8 mouse cellular contexts compared by ENCODE assay signal in genomic region chr10:80151211-80152034, GRCm38 (mm10). TPM values are rescaled to one million over a fixed set of nuclear protein-coding genes. Genes with fewer than 3 reads are reported as not detected.
A peak's percentile ranks its signal among the peaks of the same experiment; 100 is the strongest.
DNase-seq lines count a peak whose midpoint lies in the region; ATAC-seq and TF ChIP-seq lines count a peak whose summit lies in the region.

No protein-coding gene starts in this region.

- no peaks in the 10 kb centered on the region for H3K9me3 ChIP-seq in intestine, embryonic 16.5 days (ENCODE audit: control insufficient read depth, low read length)
- no peaks in the 10 kb centered on the region for H3K9me3 ChIP-seq in liver, postnatal 0 days (ENCODE audit: low read length)
- H3K9me3 ChIP-seq in neural tube, embryonic 14.5 days (ENCODE audit: control insufficient read depth, low read length), result no peaks in the 10 kb centered on the region

- peak overlapping the region; percentile 99 for H3K27ac ChIP-seq in intestine, embryonic 16.5 days (ENCODE audit: low read length)
- H3K27ac ChIP-seq in liver, postnatal 0 days (ENCODE audit: low read depth), result peak overlapping the region; percentile 92
- peak overlapping the region; percentile 100 for H3K27ac ChIP-seq in neural tube, embryonic 14.5 days (ENCODE audit: low read depth, low read length)

- no peaks in the 10 kb centered on the region for H3K27me3 ChIP-seq in intestine, embryonic 16.5 days (replicated peaks; ENCODE audit: control insufficient read depth, insufficient read depth, low read length)
- no peaks in the 10 kb centered on the region for H3K27me3 ChIP-seq in liver, postnatal 0 days (ENCODE audit: insufficient read depth, low read length)
- no peaks in the 10 kb centered on the region for H3K27me3 ChIP-seq in neural tube, embryonic 14.5 days (ENCODE audit: control insufficient read depth, insufficient read depth, low read length)

- TF ChIP-seq EP300 in liver, postnatal 0 days (IDR thresholded peaks at IDR 0.05; ENCODE audit: low read depth), result no peak; the same call in 1 of the 2 replicates

- WGBS in intestine, embryonic 16.5 days, result under 1% methylated on average over 26 of the region's 26 CpGs
- 8% methylated on average over 25 of the region's 26 CpGs for WGBS in liver, postnatal 0 days (ENCODE audit: insufficient replicate concordance)
- under 1% methylated on average over 25 of the region's 26 CpGs for WGBS in neural tube, embryonic 14.5 days

- peak; percentile 61 for DNase-seq in gastrocnemius, postnatal 10 days
- DNase-seq in gastrocnemius, adult 8-10 months (ENCODE audit: low spot score in 2 of 2), result no peak
- peak; percentile 82 for DNase-seq in brain, adult 2 months (ENCODE audit: low read depth, low spot score)
- DNase-seq in forelimb bud, embryonic 11.5 days (ENCODE audit: low read depth, low spot score), result peak; percentile 59
- peak; percentile 79 for DNase-seq in liver, postnatal 0 days
- peak; percentile 79 for DNase-seq in thymus, postnatal 4 days

- peak overlapping the region; percentile 98 for H3K9ac ChIP-seq in intestine, embryonic 16.5 days (ENCODE audit: low read depth, low read length)
- peak overlapping the region; percentile 70 for H3K9ac ChIP-seq in liver, postnatal 0 days (replicated peaks)
- H3K9ac ChIP-seq in neural tube, embryonic 14.5 days (replicated peaks; ENCODE audit: low read depth, low read length), result peak overlapping the region; percentile 100

- H3K4me1 ChIP-seq in intestine, embryonic 16.5 days (ENCODE audit: control insufficient read depth, insufficient read depth, low read length), result peaks cover 63% of the 10 kb centered on the region
- peaks cover 58% of the 10 kb centered on the region for H3K4me1 ChIP-seq in liver, postnatal 0 days (ENCODE audit: insufficient read depth)
- peaks cover 37% of the 10 kb centered on the region for H3K4me1 ChIP-seq in neural tube, embryonic 14.5 days (ENCODE audit: control insufficient read depth, insufficient read depth, low read length)

- H3K36me3 ChIP-seq in intestine, embryonic 16.5 days (ENCODE audit: control insufficient read depth, insufficient read depth, low read length), result peaks cover 27% of the 10 kb centered on the region
- H3K36me3 ChIP-seq in liver, postnatal 0 days (replicated peaks; ENCODE audit: insufficient read depth, low read length), result peaks cover 45% of the 10 kb centered on the region
- peaks cover 48% of the 10 kb centered on the region for H3K36me3 ChIP-seq in neural tube, embryonic 14.5 days (ENCODE audit: control insufficient read depth, insufficient read depth, low read length)

- no peak for ATAC-seq in intestine, embryonic 16.5 days
- ATAC-seq in liver, postnatal 0 days, result no peak
- no peak for ATAC-seq in neural tube, embryonic 14.5 days (ENCODE audit: low read depth)

- no peak for TF ChIP-seq CTCF in liver, postnatal 0 days (IDR thresholded peaks at IDR 0.05; ENCODE audit: low read depth)

- peak overlapping the region; percentile 96 for H3K4me3 ChIP-seq in intestine, embryonic 16.5 days (ENCODE audit: low read length)
- H3K4me3 ChIP-seq in liver, postnatal 0 days (ENCODE audit: low read depth, low read length), result peak overlapping the region; percentile 90
- H3K4me3 ChIP-seq in neural tube, embryonic 14.5 days (ENCODE audit: low read depth, low read length), result peak overlapping the region; percentile 99

- H3K4me2 ChIP-seq in intestine, embryonic 16.5 days (ENCODE audit: low read depth, low read length), result peak overlapping the region; percentile 83
- H3K4me2 ChIP-seq in liver, postnatal 0 days (ENCODE audit: low read depth, low read length), result peak overlapping the region; percentile 96
- H3K4me2 ChIP-seq in neural tube, embryonic 14.5 days (ENCODE audit: low read depth, low read length), result peak overlapping the region; percentile 98

RNA-seq across cellular contexts. Expression of gene Midn, which starts 3.4 kb away (rescaled TPM):
- 10 to 100 TPM; 34.3 to 62.7 TPM for total RNA-seq in gastrocnemius, postnatal 10 days (2021)
- 10 to 100 TPM; 20.8 to 36.0 (median 29.5) TPM for total RNA-seq in gastrocnemius, adult 8-10 months (2022)
- 8.8 and 10.3 TPM in 2 replicates for polyA plus RNA-seq in intestine, embryonic 16.5 days (2015; fragmentation: Nextera tagmentation; extraction: Ambion mirVana)
- 3.0 and 4.3 TPM in 2 replicates for polyA plus RNA-seq in liver, postnatal 0 days (2015; fragmentation: Nextera tagmentation; extraction: Ambion mirVana)
- polyA plus RNA-seq in neural tube, embryonic 14.5 days (2014; fragmentation: Nextera tagmentation; extraction: Ambion mirVana), result 38.8 and 39.8 TPM in 2 replicates

RNA-seq across cellular contexts. Expression of gene Cbarp, which starts 10.8 kb away (rescaled TPM):
- total RNA-seq in gastrocnemius, postnatal 10 days (2021), result 1 to 10 TPM; 2.3 to 3.2 TPM
- 1 to 10 TPM; 1.9 to 4.0 (median 2.9) TPM for total RNA-seq in gastrocnemius, adult 8-10 months (2022)
- 5.1 TPM in 2 replicates for polyA plus RNA-seq in intestine, embryonic 16.5 days (2015; fragmentation: Nextera tagmentation; extraction: Ambion mirVana)
- polyA plus RNA-seq in liver, postnatal 0 days (2015; fragmentation: Nextera tagmentation; extraction: Ambion mirVana), result 0.11 and 0.18 TPM in 2 replicates
- polyA plus RNA-seq in neural tube, embryonic 14.5 days (2014; fragmentation: Nextera tagmentation; extraction: Ambion mirVana), result 82.2 and 101 TPM in 2 replicates

RNA-seq across cellular contexts. Expression of gene Atp5d, which starts 13.0 kb away (rescaled TPM):
- 100 to 1,000 TPM; 576 to 659 TPM for total RNA-seq in gastrocnemius, postnatal 10 days (2021)
- total RNA-seq in gastrocnemius, adult 8-10 months (2022), result 100 to 1,000 TPM; 525 to 571 (median 544) TPM
- 846 and 854 TPM in 2 replicates for polyA plus RNA-seq in intestine, embryonic 16.5 days (2015; fragmentation: Nextera tagmentation; extraction: Ambion mirVana)
- polyA plus RNA-seq in liver, postnatal 0 days (2015; fragmentation: Nextera tagmentation; extraction: Ambion mirVana), result 537 and 576 TPM in 2 replicates
- 472 and 519 TPM in 2 replicates for polyA plus RNA-seq in neural tube, embryonic 14.5 days (2014; fragmentation: Nextera tagmentation; extraction: Ambion mirVana)

RNA-seq across cellular contexts. Expression of gene Cirbp, which starts 14.4 kb away (rescaled TPM):
- total RNA-seq in gastrocnemius, postnatal 10 days (2021), result 10 to 100 TPM; 84.3 to 88.4 TPM
- total RNA-seq in gastrocnemius, adult 8-10 months (2022), result 10 to 100 TPM; 23.4 to 49.1 (median 31.4) TPM
- 53.2 and 62.6 TPM in 2 replicates for polyA plus RNA-seq in intestine, embryonic 16.5 days (2015; fragmentation: Nextera tagmentation; extraction: Ambion mirVana)
- polyA plus RNA-seq in liver, postnatal 0 days (2015; fragmentation: Nextera tagmentation; extraction: Ambion mirVana), result 87.0 and 93.3 TPM in 2 replicates
- polyA plus RNA-seq in neural tube, embryonic 14.5 days (2014; fragmentation: Nextera tagmentation; extraction: Ambion mirVana), result 249 and 286 TPM in 2 replicates

RNA-seq across cellular contexts. Expression of gene 1600002K03Rik, which starts 21.3 kb away (rescaled TPM):
- 1 to 10 TPM; 3.9 to 5.5 TPM for total RNA-seq in gastrocnemius, postnatal 10 days (2021)
- total RNA-seq in gastrocnemius, adult 8-10 months (2022), result 1 to 10 TPM; 4.3 to 7.8 (median 6.9) TPM
- polyA plus RNA-seq in intestine, embryonic 16.5 days (2015; fragmentation: Nextera tagmentation; extraction: Ambion mirVana), result 23.6 TPM in 2 replicates
- 6.7 and 6.8 TPM in 2 replicates for polyA plus RNA-seq in liver, postnatal 0 days (2015; fragmentation: Nextera tagmentation; extraction: Ambion mirVana)
- polyA plus RNA-seq in neural tube, embryonic 14.5 days (2014; fragmentation: Nextera tagmentation; extraction: Ambion mirVana), result 6.4 and 7.8 TPM in 2 replicates

Comparison
In these comparisons a context has a peak if more than half of its experiments do, and no peak if none do; other contexts are left out.
1. DNase-seq: peak in gastrocnemius, postnatal 10 days (single experiment), brain, adult 2 months (single experiment), forelimb bud, embryonic 11.5 days (single experiment), liver, postnatal 0 days (single experiment) and thymus, postnatal 4 days (single experiment); none in gastrocnemius, adult 8-10 months (0 of 2).
2. RNA of gene Cbarp, which starts 10.8 kb away (polyA plus RNA-seq): 82.2 to 101 TPM in neural tube, embryonic 14.5 days; 5.1 TPM in intestine, embryonic 16.5 days and 0.11 to 0.18 TPM in liver, postnatal 0 days; every median in the first group is over 10 times any median in the second.
3. Peak in every context shown above with its lines, with median percentiles within 50 percentile points of each other: H3K27ac ChIP-seq, H3K4me2 ChIP-seq, H3K4me3 ChIP-seq and H3K9ac ChIP-seq.